ENCODE assay signal across 33 mouse cellular contexts in genomic region chr16:30278406-30278805, GRCm38 (mm10). TPM values are rescaled to one million over a fixed set of nuclear protein-coding genes. Genes with fewer than 3 reads are reported as not detected.
"Had no signal": no experiment of that assay in that cellular context is flagged by ENCODE, and none has a peak within 500 bp of the region (broad histone marks: within the 10 kb centered on the region; RNA-seq: fewer than 3 reads in every experiment).

No protein-coding gene starts in this region.

- H3K9ac ChIP-seq: limb, embryonic 13.5 days; liver, embryonic 12.5 days; liver, embryonic 15.5 days; lung, embryonic 15.5 days; midbrain, embryonic 13.5 days; neural tube, embryonic 13.5 days had no signal

- H3K9me3 ChIP-seq: limb, embryonic 13.5 days; liver, embryonic 12.5 days; liver, embryonic 15.5 days; lung, embryonic 15.5 days; megakaryocyte, embryonic 14.5 days; midbrain, embryonic 10.5 days; midbrain, embryonic 13.5 days; neural tube, embryonic 13.5 days had no signal

- H3K4me2 ChIP-seq: limb, embryonic 13.5 days; liver, embryonic 12.5 days; liver, embryonic 15.5 days; lung, embryonic 15.5 days; midbrain, embryonic 13.5 days; neural tube, embryonic 13.5 days had no signal

- H3K4me3 ChIP-seq: layer of hippocampus, adult 2 months; left cerebral cortex, adult 2 months; limb, embryonic 13.5 days; liver, embryonic 12.5 days; liver, embryonic 15.5 days; lung, embryonic 15.5 days; megakaryocyte, embryonic 14.5 days; midbrain, embryonic 10.5 days; midbrain, embryonic 13.5 days; myocyte; neural tube, embryonic 13.5 days had no signal

- H3K27ac ChIP-seq: kidney, postnatal 0 days; layer of hippocampus, adult 2 months; left cerebral cortex, adult 2 months; limb, embryonic 13.5 days; liver, embryonic 12.5 days; liver, embryonic 15.5 days; lung, embryonic 15.5 days; midbrain, embryonic 10.5 days; midbrain, embryonic 13.5 days; neural tube, embryonic 13.5 days had no signal

- H3K36me3 ChIP-seq: limb, embryonic 13.5 days; liver, embryonic 12.5 days; liver, embryonic 15.5 days; lung, embryonic 15.5 days; midbrain, embryonic 10.5 days; midbrain, embryonic 13.5 days; neural tube, embryonic 13.5 days had no signal

- ATAC-seq: intestine, embryonic 16.5 days; liver, embryonic 12.5 days; midbrain, embryonic 13.5 days; midbrain, embryonic 16.5 days had no signal

- DNase-seq: kidney, adult 2 months; kidney, postnatal 25 days; layer of hippocampus, adult 9-11 months; liver; lung, adult 18-20 months; lung, postnatal 10 days; lung, postnatal 36 days; right cerebral cortex, adult 18-20 months; right cerebral cortex, postnatal 14 days; right cerebral cortex, postnatal 4 days had no signal

RNA-seq across cellular contexts. Expression of gene Lrrc15, which starts 4.7 kb away (rescaled TPM):
- total RNA-seq: left cerebral cortex, adult 2 months; left cerebral cortex, postnatal 10 days; left cerebral cortex, postnatal 36 days; monocyte, adult 5-6 weeks; neutrophil, adult 5-6 weeks had no signal
- polyA plus RNA-seq: kidney, adult 2 months had no signal

RNA-seq across cellular contexts. Expression of gene Cpn2, which starts 11.1 kb away (rescaled TPM):
- total RNA-seq: layer of hippocampus, adult 2 months; layer of hippocampus, postnatal 25 days; left cerebral cortex, adult 2 months; left cerebral cortex, postnatal 10 days; left cerebral cortex, postnatal 36 days; monocyte, adult 5-6 weeks had no signal
- polyA plus RNA-seq: kidney, embryonic 14.5 days; kidney, postnatal 0 days; limb, embryonic 13.5 days; lung, embryonic 15.5 days; midbrain, embryonic 10.5 days; midbrain, embryonic 13.5 days; midbrain, embryonic 16.5 days; myocyte; neural tube, embryonic 13.5 days; stomach, embryonic 14.5 days; thymus, postnatal 0 days; urinary bladder, adult 2 months had no signal
